Mouse (Mus musculus) cortical plate, adult 2 months (tissue): ENCODE results near the gene Ankrd35. TPM values are rescaled to one million over a fixed set of nuclear protein-coding genes. Genes with fewer than 3 reads are reported as not detected.
A peak's percentile ranks its signal among the peaks of the same experiment; 100 is the strongest.

ENCODE experiments used
- H3K27ac ChIP-seq: fragments of 200-500 bp; 2 replicates; pipeline ENCODE4 v1.5.1; 2012; ENCODE audit warnings: low read length, control low read depth, inconsistent platforms; ENCODE audit not compliant: insufficient read depth
- H3K4me1 ChIP-seq: fragments of 200-500 bp; 2 replicates; pipeline ENCODE4 v1.6.1; 2011; ENCODE audit warnings: low read length; ENCODE audit not compliant: control insufficient read depth, insufficient read depth
- H3K4me3 ChIP-seq: fragments of 200-500 bp; 2 replicates; pipeline ENCODE4 v1.5.1; 2011; ENCODE audit warnings: mild to moderate bottlenecking, low read length, control low read depth; ENCODE audit not compliant: insufficient read depth
- CTCF ChIP-seq: fragments of 200-500 bp; IDR thresholded peaks from 2 replicates; pipeline ENCODE4 v1.5.1; 2011; ENCODE audit warnings: mild to moderate bottlenecking, control low read depth, low read length; ENCODE audit not compliant: insufficient read depth; ENCODE audit errors: extremely low read depth
- POLR2A ChIP-seq: fragments of 200-500 bp; IDR thresholded peaks from 2 replicates; pipeline ENCODE4 v1.6.1; 2011; ENCODE audit warnings: mild to moderate bottlenecking, low read length, control low read depth; ENCODE audit not compliant: insufficient read depth; ENCODE audit errors: extremely low read depth
- polyA plus RNA-seq: library from polyadenylated mRNA; depleted of rRNA; stranded (reverse); fragments of >200 nt; gene quantifications from 2 replicates; pipeline ENCODE4 v1.2.3, GENCODE M21; 2012; rRNA removed

Gene Ankrd35
- 7.8 and 8.5 TPM in 2 replicates for polyA plus RNA-seq

DNA sequence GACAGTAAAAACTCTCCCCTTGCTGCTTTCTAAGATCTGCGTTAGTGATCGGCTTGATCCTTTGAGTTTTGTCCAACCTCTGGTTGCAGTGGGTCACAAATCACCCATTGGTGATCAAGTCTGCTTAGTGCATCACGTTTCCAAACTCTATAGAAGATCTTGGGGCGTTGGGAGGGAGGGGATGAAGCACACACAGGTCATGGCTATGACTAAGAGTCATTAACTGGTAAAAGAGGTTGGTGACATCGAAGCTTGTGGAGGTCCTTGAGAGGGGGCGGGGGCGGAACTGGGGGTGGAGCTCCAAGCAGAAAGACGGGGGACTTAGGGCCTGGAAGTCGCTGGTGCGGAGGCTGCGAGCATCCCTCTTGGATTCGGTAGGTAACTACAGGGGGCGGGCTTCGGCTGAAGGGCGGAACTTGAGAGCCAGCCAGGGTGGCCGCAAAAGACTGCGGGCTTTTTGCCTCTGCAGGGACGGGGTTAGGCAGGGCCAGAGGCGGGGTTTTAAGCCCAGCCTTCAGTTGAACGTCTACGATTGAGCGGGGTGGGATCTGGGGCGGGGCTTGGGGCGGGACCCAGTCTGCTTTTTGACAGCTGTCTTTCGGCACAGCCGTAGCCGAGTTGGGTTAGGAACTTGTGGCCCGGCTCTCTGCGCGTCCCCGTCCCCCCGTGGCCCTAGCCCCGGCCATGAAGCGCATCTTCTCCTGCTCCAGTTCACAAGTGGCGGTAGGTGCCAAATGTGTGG lies at the start of gene Ankrd35:
TSS of gene Ankrd35 (plus strand) at position 405 of the 742 bp plus-strand sequence.
- peak; percentile 8; the same call in 1 of the 2 replicates for TF ChIP-seq POLR2A
- no peak for TF ChIP-seq CTCF
- H3K27ac ChIP-seq = no peak within 1 kb of the TSS
- peak within 1 kb of the TSS; percentile 76 for H3K4me3 ChIP-seq
- H3K4me1 ChIP-seq = peaks cover 3% of the 10 kb centered on the region; the same call in 1 of the 2 replicates

DNA sequence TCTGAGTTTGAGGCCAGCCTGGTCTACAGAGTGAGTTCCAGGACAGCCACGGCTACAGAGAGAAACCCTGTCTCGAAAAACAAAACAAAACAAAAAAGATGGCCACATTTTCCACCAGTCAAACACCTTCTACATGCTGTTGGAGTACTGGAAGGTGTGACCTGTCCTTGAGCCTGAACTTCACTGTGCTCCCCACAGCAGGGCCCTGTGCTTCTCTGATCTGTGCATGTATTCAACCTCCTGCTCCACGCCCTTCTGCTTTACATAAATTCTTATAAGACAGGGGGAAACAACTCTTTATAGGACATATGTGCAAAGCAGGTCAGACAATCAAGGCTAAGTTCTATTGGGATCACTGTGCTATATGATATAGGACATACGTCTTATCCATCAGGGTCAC lies 46.7 kb upstream of the Ankrd35 start:
- Histone ChIP-seq H3K27ac (no peak overlapping the region), H3K4me1 (no peaks in the 10 kb centered on the region), H3K4me3 (no peak overlapping the region)
- TF ChIP-seq POLR2A (no peak), CTCF (no peak)

DNA sequence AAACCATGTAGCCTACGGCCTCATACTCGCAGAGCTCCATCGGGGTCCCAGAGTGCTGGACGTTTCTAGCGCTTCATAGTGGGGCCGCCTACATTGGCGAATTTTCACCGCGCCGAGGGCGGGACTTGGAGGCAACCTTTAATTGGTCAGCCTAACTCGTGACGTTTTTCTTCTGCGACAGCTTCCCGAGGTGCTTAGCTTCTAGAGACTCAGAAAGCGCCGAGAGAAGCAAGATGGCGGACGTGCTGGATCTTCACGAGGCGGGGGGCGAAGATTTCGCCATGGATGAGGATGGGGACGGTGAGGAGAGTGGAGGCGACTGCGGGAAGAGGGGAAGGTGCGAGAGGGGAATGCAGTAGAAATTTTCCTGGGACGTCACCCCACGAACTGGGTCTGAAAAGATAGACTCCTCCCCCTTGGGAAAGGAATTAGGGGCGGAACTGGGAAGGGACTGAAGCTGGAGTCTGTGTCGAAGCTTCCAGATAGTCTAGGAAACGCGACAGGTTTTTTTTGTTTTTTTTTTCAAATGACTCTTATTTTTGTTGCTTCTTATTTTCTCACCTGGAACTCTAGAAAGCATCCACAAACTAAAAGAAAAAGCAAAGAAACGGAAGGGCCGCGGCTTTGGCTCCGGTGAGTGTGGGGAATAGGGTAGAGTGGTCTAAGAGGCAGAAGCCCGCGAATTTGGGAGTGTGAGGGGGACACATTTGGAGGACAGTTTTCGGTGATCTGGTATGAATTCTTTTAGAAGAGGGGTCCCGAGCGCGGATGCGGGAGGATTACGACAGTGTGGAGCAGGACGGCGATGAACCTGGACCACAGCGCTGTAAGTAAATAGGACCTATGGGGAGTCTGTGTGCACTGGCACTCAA lies 40.0 kb upstream of the Ankrd35 start, which contains the start of gene Rbm8a:
TSS of gene Rbm8a (plus strand) at position 205 of the 872 bp plus-strand sequence.
- TF ChIP-seq POLR2A = peak; percentile 89
- TF ChIP-seq CTCF = no peak
- H3K4me3 ChIP-seq = peak within 1 kb of the TSS; percentile 60
- H3K27ac ChIP-seq = peak within 1 kb of the TSS; percentile 29; the same call in 1 of the 2 replicates
- H3K4me1 ChIP-seq = peaks cover 3% of the 10 kb centered on the region; the same call in 1 of the 2 replicates

- no peak for TF ChIP-seq POLR2A
- Histone ChIP-seq H3K4me1 (peaks cover 6% of the 10 kb centered on the region), H3K27ac (no peak overlapping the region), H3K4me3 (no peak overlapping the region)
Measured at GRCm38 (mm10) chr3:96632058-96632457, 37.9 kb upstream of the Ankrd35 start.

DNA sequence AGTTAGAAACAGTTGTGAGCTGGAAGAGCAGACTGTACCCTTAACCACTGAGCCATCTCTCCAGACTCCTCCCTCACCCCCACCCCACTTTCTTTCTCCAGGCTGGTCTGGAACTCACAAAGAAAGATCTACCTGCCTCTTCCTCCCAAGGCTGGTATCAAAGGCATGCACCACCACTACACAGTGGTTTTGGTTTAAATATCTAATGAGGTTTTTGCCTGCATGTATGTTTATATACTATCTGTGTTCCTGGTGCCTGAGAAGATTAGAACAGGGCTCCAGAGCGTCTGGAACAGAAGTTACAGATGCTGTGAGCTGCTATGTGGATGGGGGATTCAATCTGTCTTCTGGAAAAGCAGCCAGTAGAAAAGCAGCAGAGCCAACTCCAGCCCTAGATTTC lies 35.9 kb upstream of the Ankrd35 start:
- H3K27ac ChIP-seq = no peak overlapping the region
- peaks cover 5% of the 10 kb centered on the region for H3K4me1 ChIP-seq
- no peak for TF ChIP-seq CTCF
- no peak for TF ChIP-seq POLR2A
- H3K4me3 ChIP-seq = no peak overlapping the region

GRCm38 (mm10) chr3:96634928-96635879 lies 34.7 kb upstream of the Ankrd35 start, which contains the start of the genes Pex11b and Gm42957:
Gene Pex11b (plus strand): TSS chr3:96635376.
Gene Gm42957 (plus strand): TSS chr3:96635474.
- peak within 1 kb of the TSS; percentile 9; the same call in 1 of the 2 replicates for H3K27ac ChIP-seq
- peak within 1 kb of the TSS; percentile 87 for H3K4me3 ChIP-seq
- TF ChIP-seq CTCF = no peak
- no peak for TF ChIP-seq POLR2A
- peaks cover 5% of the 10 kb centered on the region for H3K4me1 ChIP-seq

- Histone ChIP-seq H3K4me1 (peaks cover 5% of the 10 kb centered on the region), H3K27ac (peak overlapping the region; percentile 9; the same call in 1 of the 2 replicates), H3K4me3 (peak overlapping the region; percentile 87)
- TF ChIP-seq CTCF (no peak), POLR2A (no peak)
Measured at GRCm38 (mm10) chr3:96635906-96636305, 34.0 kb upstream of the Ankrd35 start.

GRCm38 (mm10) chr3:96636448-96636847 lies 33.5 kb upstream of the Ankrd35 start:
- H3K27ac ChIP-seq = no peak overlapping the region
- peaks cover 5% of the 10 kb centered on the region for H3K4me1 ChIP-seq
- TF ChIP-seq CTCF (no peak), POLR2A (no peak)
- peak overlapping the region; percentile 87; the same call in 1 of the 2 replicates for H3K4me3 ChIP-seq

- Histone ChIP-seq H3K4me1 (peaks cover 5% of the 10 kb centered on the region), H3K27ac (no peak overlapping the region), H3K4me3 (no peak overlapping the region)
- TF ChIP-seq POLR2A = no peak
- peak; percentile 61 for TF ChIP-seq CTCF
Measured at GRCm38 (mm10) chr3:96639219-96639618, 30.7 kb upstream of the Ankrd35 start.
